Mouse (Mus musculus) heart, postnatal 25 days (tissue): ENCODE results near the gene Tmsb15a. TPM values are rescaled to one million over a fixed set of nuclear protein-coding genes. Genes with fewer than 3 reads are reported as not detected.
"Not testable (repeated sequence)": the region's sequence is repeated elsewhere in the genome, so short reads cannot be mapped to it uniquely, and the experiment has no call there.

Source experiments
- DNase-seq: peaks from one replicate; pipeline ENCODE4 v3.0.0; 2022; ENCODE audit warnings: low spot score
- intact Hi-C: fragments of 180-260 bp; cut with DNase I; formaldehyde crosslinking; loops from one replicate; pipeline ENCODE4 v1.15.1; 2025
- microRNA-seq: library from miRNA; unstranded; fragments of <30 nt; microRNA quantifications from one replicate; pipeline ENCODE4 v1.2.0, GENCODE M21; 2022
- total RNA-seq, 2 experiments: library from RNA; stranded (reverse); gene quantifications; 2 replicates each; pipeline ENCODE4 v1.2.3; 2021

Gene Tmsb15a
- not detected for total RNA-seq

DNA sequence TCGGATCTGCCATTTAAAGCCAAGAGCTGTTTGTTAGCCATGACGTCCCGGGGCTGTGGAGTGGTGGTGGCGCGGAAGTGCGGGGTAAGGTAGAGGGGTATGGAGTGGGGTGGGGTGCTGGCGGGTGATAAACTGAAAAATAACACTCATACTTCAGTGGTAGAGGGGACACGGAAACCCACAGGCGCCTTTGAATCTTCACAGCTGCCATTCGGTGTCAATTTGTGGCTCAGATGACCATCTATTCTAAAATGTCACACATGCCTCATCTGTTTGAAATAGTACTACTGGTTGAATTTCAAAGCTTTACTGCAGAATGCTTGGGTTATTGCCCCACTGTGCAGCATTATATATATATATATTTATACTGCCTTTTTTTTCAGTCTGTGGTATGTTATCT lies at the start of gene Tmsb15a:
TSS of gene Tmsb15a (minus strand) at position 101 of the 400 bp plus-strand sequence.
- DNase-seq = no peak
- intact Hi-C loops = no loop called here

DNA sequence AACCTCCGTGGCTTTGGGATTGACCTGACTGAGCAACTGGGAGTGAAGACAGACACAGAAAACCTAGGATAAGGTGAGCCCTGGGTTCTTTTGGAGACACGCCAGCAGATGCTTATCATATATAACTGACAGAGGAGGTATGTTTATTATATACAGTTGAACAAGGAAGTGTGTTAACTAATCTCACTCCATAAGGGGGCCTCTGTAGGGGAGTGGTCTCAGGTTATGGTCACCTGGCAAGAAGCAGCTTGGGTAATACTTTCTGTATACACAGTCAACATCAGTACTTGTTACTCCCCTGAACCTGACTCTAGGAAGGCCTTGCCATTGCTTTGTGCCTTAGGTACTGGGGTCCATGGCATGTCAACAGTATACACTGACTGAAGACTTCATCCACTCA lies 43.5 kb upstream of the Tmsb15a start:
- intact Hi-C loops = no loop called here
- no peak for DNase-seq

DNA sequence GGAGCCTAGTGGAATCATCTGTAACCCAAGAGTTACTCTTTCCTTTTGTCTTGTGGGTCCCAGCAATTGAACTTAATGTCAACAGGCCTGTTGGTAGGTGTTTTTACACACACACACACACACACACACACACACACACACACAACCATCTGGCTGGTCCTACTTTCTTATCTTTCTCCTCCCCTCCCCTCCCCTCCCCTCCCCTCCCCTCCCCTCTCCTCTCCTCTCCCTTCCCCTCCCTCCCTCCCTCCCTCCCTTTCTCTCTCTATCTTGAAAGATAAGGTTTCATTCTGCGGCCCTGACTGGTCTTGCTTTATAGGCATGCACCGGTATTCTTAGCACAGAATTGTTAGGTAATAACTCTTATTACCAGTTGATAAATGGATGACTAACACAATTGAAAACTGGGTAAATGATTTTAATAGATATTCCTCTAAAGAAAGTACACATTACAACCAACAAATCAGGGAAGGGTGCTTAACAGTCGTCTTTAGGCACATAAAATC lies 43.0 kb upstream of the Tmsb15a start:
- DNase-seq = no peak
- intact Hi-C loops = no loop called here

DNA sequence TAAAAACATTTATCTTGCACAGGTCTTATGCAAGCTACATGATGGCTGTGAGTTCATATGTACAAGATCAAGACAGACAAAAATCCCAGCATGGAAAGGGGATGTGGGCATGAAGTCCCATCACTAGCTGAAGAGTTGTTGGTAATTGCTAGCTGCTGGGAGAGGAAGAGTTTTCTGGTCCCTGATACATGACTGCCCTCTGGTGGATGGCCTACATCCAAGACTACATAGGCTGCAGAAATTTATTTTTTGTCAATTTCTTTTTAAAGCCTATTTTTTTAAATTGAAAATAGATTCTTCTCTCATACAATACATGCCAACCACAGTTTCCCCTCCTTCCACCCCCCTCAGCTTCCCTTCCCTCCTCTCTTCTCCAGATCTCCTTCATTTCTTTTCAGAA lies 36.6 kb upstream of the Tmsb15a start:
- intact Hi-C loops = loop anchor here (5.0 kb wide), 1 partner anchor 36 kb away; the partner anchor contains the start of gene Bhlhb9

DNA sequence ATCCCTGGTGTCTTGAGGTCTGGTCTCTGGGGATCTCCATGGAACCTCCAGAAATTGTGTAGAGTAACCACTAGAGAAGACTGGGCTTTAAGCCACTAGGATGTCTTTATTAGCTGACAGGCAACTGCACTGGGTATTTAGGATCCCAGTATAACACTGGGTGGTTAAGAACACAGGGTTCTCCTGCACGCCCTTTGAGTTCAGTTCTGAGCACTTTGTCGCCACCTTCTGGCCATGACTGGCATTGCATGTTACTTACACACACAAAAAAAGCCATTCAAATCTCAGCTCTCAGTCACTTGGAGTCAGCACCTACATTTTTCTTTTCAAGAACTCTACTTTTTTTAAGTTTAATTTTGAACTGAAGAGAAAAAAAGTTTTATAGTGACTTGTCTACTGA lies 27.8 kb upstream of the Tmsb15a start:
- intact Hi-C loops = loop anchor here (10.0 kb wide), 1 partner anchor 178 kb away; no protein-coding TSS in a partner anchor
- peak; percentile 9 for DNase-seq

More for the DNA sequence above, 36.6 kb upstream of the Tmsb15a start:
- no peak for DNase-seq

DNA sequence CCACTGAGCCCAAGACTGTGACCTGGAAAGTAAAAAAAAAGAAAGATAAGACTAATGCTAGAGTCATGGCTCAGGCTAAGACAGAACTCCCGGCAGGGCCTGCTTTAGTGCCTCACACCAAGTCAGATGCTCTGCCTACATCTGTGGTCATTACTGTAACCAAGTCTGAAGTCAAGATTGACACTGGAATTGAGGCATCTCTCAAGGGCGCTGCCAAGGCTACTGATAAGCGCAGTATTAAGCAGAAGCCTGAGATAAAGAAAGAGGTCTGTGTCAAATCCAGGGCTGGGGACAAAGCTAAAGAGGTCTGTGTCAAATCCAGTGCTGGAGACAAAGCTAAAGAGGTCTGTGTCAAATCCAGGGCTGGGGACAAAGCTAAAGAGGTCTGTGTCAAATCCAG lies 20.3 kb upstream of the Tmsb15a start:
- DNase-seq, intact Hi-C loops: not testable (repeated sequence)

DNA sequence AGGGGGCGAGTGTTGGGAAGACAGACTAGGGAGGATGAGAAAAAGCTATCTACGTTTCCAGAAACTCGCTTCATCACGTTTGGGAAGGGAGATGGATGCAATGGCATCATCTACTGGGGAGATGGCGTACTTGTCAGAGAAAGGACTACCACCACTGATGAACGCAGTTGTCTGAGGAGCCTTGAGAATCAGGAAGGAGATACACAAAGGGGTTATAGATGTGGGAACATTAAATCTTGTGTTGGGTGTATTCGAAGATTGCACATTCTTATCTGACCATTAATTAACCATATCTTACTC lies 17.9 kb upstream of the Tmsb15a start:
- intact Hi-C loops = no loop called here
- no peak for DNase-seq

DNA sequence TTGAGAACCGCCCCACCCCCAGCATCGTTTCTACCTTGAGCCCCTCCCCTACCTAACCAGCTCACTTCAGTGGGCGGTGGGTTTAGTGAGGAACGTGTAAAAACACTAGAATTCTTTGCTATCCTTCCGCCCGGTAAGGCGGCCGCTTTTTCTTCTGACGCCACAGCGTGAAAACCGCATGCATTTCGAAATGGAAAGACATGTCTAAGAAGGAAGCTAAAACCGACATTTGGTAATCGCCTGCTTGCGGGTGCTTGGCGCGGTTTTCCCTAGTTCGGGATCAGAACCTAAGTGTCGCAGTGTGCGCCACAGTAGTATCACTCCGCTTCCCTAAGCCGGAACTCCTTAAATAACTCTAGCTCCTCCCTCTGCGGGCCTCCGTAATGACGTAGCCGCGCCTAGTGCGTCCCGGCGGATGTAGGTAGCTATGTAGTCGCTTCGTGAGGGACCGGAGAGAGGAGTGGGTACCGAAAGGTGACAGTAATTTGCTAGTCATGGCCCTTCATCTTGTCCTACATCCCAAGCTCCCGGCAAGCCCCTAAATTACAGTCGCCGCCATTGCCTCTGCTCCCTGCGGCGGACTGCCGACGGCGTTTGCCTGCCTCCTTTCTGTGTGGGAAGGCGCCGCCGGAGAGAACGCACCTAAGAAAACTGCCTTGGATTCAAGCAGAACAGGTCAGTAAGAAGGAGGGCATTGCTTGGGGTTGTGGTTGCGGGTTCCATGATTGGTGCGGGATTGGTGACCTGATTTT lies 17.4 kb upstream of the Tmsb15a start, which contains the start of the genes Armcx5 and Gprasp1:
TSS of gene Armcx5 (plus strand) at position 430 of the 752 bp plus-strand sequence.
TSS of gene Gprasp1 (plus strand) at position 430 of the 752 bp plus-strand sequence.
- intact Hi-C loops = no loop called here
- DNase-seq = peak; percentile 75

DNA sequence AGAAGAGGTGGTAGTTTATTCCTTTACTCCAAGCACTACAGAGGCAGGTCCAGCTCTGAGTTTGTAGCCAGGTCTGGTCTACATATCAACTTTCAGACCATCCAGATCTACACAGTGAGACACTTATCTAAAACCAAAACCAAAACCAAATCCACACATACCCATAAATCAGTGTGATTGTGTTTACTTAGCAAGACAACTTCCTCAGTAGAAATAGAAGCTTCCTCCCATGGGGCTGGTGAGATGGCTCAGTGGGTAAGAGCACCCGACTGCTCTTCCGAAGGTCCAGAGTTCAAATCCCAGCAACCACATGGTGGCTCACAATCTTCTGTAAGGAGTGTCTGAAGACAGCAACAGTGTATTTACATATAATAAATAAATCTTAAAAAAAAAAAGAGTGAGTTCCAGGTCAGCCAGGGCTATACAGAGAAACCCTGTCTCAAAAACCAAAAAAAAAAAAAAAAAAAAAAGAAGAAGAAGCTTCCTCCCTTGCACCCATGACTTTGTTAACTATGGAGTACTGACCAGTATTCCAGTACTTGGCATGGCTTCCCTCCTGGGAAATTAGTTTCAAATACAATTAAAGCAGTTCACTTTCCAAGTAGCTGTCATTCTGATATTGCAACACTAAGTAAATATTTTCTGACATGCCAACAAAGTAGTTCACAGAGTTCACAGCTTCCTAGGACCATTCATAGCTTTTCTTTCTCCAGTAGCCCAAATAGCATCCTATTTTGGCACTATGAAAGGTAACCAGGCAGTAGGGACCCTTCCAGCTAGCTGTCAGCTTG lies 13.9 kb upstream of the Tmsb15a start:
- no peak for DNase-seq
- intact Hi-C loops = no loop called here

DNA sequence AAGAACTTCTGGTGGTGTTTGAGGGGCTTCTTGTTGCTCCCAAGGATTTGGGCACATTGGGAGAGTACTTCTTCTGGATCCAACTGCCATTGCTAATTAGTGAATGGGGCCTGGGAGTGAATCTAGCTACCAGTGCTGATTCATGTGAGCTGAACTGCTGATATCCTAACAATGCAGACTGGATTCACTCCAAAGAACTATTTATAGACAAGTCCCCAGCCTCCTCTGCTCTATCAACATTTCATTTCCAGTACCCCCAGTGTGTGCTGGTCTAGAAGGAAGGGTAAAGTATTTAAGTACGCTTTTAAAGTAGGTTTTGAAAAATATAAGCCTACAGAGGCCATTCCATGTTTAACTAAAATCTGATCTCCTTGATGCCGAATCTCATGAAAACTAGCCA lies 12.2 kb downstream of the Tmsb15a start:
- intact Hi-C loops = no loop called here
- no peak for DNase-seq

DNA sequence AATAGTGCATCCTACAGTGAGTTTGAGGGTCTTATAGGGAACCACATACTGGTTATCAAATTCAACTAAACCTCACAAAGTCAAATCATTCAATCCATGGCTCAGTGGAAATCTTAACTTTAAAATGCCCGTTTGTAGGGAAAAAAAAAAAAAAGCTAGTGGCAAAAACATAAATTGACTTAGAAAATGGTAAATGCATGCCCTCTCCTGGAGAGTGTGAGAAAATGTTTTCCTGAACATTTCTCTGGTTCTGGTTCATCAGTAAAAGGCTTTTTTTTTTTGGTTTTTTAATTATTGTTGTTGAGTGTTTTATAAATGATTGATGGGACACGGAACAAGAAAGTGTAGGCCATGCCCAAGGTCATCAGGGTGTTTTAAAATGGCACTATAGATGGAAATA lies 20.7 kb downstream of the Tmsb15a start:
- no peak for DNase-seq
- intact Hi-C loops = loop anchor here (1.0 kb wide), 1 partner anchor 52 kb away; no protein-coding TSS in a partner anchor

DNA sequence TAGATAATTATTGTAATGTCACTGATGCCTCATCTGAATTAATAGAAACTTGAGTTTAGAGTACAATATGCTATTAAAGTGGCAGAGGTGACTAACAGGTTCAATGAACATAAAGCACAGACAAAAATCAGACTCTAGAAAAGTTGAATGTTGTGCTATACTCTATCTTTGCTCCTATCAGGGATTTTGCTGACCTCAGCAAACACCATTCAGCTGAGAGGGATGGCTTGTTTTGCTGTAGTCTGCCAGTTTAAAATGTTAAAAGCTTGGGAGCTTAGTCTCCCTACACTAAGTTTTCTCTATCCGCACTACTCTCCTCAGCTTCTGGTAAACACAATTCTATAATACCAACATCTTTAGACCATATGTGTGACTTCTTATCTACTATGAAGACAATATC lies 21.9 kb downstream of the Tmsb15a start:
- DNase-seq = no peak
- intact Hi-C loops = no loop called here

DNA sequence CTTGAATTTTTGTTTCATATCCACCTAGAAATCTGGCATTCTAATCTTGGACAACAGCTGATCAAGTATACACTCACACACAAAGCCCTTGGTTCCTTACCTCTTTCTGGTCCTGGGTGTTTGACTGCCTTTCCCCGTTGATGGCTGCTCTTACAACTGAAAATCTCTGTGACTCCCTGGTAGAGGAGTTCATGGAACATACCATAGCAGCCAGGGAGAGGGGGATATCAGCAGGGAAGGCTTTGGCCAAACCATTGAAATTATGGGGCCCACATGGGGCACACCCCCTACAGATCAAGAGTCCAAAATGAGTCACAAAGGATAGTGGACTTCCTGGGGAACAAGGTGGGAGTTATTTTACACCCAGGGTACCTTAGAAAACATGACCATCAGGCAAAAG lies 31.4 kb downstream of the Tmsb15a start, which contains the start of gene Tcp11x2:
TSS of gene Tcp11x2 (minus strand) at position 158 of the 400 bp plus-strand sequence.
- intact Hi-C loops = no loop called here

DNA sequence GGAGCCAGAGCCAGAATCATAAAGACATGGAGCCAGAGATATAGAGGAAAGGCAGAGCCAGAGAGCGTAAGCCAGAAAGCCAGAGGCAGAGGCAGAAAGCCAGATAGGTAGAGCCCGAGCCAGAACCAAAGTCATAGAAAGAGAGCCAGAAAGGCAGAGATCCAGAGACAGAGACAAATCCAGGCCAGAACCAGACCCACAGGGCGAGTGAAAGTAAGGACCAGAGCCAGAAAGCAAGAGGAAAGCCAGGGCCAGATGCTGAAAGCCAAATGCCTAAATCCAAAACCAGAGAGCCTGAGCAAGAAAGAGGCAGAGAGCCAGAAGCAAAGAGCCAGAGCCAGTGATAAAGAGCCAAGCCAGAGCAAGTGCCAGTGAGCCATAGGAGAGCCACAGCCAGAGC lies 37.3 kb downstream of the Tmsb15a start:
- no peak for DNase-seq
- intact Hi-C loops = no loop called here

More for the DNA sequence above, 31.4 kb downstream of the Tmsb15a start, which contains the start of gene Tcp11x2:
- no peak for DNase-seq

DNA sequence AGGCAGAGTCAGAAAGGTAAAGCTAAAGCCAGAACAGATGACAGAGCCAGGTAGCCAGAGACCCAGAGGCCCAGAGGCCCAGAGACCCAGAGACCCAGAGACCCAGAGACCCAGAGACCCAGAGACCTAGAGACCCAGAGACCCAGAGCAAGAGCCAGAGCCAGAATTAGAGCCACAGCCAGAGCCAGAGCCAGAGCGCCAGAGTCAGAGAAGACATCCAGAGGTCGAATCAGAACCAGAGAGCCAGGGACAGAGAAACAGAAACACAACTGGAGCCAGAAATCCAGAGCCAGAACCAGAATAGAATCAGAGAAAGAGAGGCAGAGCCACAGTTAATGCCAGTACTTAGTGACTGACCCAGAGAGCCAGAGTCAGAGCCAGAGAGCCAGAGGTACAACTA lies 43.2 kb downstream of the Tmsb15a start:
- intact Hi-C loops = no loop called here
- no peak for DNase-seq

Small RNA genes within 50 kb of the gene (microRNA-seq; reads per million reads assigned to microRNA genes)
- gene Mir7646 = not detected

Other genes starting within 250 kb of the Tmsb15a start
- gene AV320801, start 230.7 kb downstream of the Tmsb15a start, total RNA-seq = not detected
- gene Nxf7, start 126.5 kb downstream of the Tmsb15a start, total RNA-seq = under 1 TPM in 1 of 2 experiments, not detected in 1; 0.13 TPM
- not detected for gene Prame, start 97.6 kb downstream of the Tmsb15a start, total RNA-seq
- not detected for gene Tcp11x2, start 31.5 kb downstream of the Tmsb15a start, total RNA-seq
- gene Armcx5, start 17.5 kb upstream of the Tmsb15a start, total RNA-seq = 1 to 10 TPM; 5.9 to 6.5 TPM
- 10 to 100 TPM; 16.9 to 19.3 TPM for gene Gprasp1, start 17.5 kb upstream of the Tmsb15a start, total RNA-seq
- 10 to 100 TPM; 11.1 to 18.1 TPM for gene Bhlhb9, start 72.3 kb upstream of the Tmsb15a start, total RNA-seq
- 1 to 10 TPM; 1.2 to 3.6 TPM for gene Gprasp2, start 113.8 kb upstream of the Tmsb15a start, total RNA-seq